Mouse (Mus musculus) right cerebral cortex, adult 2 months (tissue): ENCODE data around the gene Mb.

Experiments
- DNase-seq, 2 experiments: peaks; one replicate each; pipeline ENCODE4 v3.0.0; 2021 to 2022; ENCODE audit warnings: low spot score in 2 of 2

The Mb gene

DNA sequence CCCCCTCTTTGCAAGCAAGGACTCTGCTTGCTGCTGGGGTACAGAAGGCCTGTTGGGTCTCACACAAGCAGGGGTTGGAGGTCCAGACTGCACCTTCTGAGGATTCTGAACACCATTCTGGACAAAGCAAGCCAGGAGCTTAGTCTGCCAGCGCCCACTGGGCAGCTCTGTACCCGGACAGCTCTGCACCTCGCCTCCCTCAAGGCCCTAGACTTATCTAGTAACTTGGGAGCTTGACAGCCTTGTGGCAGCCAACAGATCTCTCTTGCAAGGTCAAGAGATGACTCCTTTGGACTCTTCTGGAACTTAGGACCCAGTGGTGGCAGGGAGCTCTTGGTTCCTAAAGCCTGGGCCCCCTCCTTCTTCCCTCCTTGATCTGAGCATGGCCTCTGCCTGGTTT lies 23.4 kb downstream of the Mb start:
- no peak for DNase-seq

DNA sequence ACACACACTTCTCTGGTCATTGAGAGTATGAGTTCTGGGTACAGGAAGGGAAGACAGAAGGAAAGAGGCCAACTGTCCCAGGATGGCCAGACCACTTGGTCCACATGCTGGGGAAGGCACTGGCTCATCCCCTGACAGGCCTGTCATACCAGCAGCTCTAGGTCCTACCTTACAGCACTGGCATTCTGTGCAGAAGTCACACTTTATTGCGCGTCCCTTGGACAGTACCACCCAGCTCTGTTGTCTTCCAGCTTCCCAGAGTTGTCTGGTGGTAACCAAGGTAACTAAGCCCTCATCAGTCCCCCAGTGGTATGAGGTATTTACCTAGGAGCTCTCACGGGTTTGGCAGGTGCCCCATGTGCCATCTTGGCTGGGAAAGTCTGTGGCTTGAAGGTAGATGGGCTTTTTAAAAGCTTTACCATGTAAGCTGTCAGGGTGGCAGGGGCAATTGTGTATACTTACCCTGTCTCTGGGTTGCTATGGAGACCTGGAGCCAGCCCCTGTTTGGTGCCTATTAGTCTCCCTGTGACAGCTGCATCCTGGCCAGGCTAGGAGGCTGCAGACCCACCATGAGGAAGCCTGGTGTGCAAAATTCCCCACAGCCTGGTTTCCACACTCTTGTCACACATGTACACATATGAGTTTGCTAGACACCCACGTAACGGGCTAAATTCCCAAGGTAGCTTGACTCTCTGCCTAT lies 24.4 kb downstream of the Mb start:
- DNase-seq = no peak

DNA sequence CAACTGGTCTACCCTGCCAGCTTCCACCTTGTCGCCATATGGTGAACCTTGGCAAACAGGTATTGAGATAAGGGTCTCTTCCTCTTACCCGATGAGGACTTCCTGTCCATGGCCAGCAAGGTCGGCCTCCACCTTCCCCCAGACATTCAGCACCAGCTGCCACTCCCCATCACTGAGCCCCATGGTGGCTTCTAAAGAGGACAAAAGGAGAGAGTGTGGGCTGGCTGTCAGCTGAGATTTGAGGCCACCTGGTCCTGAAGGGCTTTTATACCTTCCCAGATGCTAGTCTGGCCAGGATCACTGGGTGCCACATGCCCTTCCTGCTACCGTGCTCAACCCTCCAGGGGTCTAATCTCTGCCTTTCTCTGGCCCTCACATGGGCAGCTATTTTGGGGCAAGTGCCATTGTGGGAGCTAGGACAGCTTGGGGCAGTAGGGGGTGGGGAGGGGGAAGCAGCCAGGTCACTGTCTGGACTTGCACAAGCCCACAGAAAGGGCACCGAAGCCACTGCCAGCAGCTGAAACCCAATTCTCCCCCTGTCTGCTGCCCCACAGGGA lies 28.0 kb downstream of the Mb start:
- DNase-seq = no peak

DNA sequence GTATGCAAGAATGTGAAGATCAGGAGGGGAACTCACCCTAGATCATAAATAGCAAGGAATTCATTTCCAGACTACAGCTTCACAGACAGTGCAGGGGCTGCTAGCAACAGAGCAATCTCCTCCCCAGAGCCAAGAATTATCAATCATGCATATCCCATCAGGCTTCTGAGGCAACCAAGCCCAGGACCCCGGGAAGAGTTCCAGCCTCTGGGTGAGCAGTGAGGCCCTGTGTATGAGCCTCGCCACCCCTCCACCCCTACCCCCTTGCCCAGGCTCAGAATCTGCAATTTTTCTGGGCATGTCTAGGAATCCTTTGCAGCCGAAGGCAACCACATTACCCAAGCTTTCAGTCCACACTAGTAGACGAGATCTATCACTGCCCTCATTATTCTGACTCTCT lies 28.6 kb downstream of the Mb start:
- no peak for DNase-seq

DNA sequence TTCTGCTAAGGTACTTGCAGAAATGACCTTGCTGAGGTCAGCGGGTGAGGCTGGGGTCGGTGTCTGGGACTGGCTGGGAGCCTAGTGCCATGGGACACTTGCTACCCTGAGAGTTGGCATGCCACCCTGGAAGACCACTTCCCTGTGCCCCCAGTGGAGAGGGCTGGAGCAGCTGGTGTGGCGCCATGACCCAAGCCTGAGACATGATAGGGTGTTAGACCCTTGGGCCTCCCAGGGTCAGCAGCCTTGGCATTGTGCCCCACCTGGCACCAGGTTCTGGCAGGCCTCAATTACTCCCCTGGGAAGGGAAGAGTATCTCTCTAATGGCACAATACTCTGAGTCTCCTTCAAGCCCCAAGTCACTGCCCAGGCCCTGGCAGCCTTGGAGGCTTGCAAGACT lies 29.4 kb downstream of the Mb start:
- no peak for DNase-seq

DNA sequence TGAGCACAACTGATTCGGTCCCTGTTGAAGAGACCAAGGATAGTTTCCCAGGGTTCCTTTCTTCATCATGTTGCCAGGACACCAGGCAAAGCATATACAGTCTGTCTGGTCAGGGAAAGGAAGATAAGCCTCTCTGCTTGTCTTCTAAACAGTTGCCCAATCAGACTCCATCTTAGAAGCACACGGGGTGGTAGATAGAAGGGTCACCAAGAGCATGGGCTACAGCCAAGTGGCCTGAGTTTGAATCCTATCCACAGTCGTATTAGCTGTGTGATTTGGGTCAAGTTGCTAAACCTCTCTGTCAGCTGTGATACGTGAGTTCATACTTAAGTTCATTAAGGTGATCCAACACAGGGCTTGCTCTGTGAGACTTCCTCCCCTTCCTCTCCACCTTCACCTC lies 30.3 kb downstream of the Mb start:
- DNase-seq = no peak

DNA sequence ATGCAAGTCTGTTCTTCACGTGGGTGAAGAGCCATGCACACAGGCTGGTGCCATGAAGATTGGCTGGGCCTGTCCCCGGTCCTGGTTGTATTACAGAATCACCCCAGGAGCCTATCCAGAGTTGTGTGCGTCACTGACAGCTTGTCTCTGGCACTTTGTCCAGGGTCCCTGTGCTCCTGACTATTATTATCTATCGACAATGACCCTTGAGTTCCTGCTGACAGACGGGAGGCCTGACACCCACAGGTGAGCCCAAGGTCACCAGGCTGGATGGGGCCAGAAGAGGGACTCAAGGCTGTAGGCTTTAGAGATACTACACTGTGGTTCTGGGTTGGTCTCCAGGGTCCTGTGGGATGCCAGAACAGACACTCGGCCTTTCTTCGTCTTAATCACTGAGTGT lies 30.9 kb downstream of the Mb start:
- DNase-seq = no peak

DNA sequence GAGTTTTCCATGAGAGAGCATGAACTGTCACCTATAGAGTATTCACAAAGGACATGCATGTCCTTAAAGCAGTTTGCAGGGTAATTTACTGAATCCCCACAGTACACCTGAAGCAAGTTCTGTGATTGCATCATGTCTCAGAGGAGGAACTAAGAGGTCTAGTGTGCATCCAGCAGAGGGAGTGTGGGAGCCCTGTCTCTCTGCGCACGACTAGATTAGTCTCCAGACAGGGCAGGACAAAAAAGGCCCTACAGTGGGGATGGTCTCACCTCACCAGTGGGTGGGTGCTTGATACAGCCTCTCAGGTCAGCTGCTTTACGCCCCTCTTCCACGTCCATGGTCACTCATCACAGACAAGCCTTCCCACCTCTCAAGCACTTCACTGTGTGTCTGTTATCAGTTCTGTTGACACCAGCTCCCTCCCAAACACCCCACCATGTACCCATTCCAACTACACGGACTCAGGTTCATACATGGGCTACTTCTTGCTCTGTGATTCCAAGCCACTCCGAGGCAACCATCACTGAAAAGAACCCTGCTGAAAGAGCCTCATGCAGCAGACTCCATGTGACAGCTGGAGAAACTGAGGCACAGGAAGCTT lies 31.6 kb downstream of the Mb start:
- DNase-seq = peak; percentile 53

DNA sequence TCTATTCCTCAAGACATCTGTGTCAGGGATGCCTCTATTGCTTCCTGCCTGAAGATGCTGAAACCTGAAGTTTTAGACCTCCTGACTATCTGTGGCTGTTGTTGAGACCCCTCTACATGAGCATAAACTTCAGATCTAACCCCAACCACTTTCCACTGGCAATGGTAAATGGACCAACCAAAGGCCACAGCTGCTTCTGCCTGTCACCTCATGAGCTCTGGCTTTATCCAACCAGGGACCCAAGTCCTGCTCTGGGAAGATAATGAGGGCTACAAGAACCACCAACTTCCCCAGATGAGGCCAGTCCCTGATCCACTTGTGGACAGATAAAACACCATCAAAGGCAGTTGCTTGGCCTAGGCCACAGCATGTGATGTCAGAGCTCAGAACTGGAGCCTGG lies 32.6 kb downstream of the Mb start:
- DNase-seq = no peak

DNA sequence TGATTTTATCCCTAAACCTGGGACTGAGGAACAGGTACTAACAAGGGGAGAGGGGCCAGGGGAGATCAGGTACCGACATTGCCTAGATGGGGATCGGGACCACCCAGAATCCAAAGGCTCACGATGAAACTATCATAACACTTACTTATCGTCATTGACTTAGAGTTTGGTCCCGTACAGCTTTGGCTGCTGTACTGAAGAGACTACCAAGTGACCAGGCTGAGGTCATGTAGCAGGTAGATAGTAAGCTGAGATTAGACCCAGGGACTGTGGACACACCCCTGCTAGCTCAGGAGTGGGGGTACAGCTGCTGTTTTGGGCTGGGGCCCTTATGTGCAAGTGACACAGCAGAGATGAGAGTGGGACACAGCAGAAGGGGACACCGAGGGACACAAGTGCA lies 34.0 kb downstream of the Mb start:
- no peak for DNase-seq

DNA sequence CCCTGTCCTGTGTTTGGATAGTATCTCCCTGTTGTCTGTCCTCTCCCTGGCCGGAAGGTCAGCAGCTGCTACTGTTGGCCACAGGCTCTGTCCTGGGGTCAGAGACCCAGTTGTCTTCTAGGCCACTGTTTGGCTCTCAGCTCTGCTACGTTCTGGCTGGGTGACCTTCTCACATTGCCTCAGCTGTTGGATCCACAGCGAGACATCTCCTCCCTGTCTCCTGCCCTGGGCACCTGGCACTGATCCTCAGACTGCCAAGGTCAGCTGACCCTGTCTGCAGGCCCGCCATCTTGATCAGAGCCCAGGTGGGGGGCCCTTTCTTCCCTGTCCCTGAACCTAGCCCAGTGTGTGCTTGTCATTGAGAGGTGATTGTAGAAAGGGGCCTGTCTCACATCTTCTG lies 35.5 kb downstream of the Mb start:
- no peak for DNase-seq

DNA sequence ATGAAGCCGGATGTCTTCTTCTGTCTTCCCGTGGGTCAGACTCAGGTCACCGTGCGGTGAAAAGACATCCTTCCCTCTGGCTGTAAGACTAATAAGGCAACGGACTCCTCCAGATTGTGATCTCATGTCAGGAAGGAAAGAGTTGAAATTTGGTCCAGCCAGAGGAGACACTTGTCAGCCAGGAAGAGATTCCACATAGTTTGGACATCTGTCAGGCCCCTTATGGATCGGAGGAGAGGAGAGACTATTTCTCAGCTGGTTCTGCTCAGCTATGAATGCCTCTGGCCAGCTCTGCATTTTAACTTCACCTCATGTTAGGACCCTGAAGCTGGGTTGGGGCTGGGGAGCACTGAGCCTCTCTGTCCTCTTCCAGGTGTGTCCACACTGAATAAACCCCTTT lies 36.0 kb downstream of the Mb start:
- no peak for DNase-seq

DNA sequence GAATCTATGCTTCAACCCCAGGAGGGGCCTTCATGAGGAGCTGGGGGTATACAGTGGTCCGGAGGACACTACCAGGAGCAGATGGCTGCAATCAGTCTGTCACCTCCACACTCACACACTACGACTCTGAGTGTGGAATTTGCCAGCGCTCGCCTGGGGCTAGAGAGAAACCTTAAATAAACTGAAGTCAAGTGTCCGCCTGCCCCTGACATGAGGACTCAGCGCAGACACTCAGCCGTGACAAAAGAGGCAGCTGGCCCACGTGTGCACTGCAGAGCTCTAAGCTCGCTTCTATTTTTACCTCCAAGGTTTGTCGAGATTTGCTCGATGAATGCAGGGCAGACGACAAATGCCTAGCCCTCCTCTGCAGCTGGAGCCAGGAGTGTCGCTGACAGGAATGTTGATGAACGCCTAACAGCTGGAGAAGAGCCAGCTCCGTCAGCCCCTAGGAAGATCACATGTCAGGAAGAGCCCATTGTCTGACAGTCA lies 36.7 kb downstream of the Mb start:
- DNase-seq = peak; percentile 35 to 40

DNA sequence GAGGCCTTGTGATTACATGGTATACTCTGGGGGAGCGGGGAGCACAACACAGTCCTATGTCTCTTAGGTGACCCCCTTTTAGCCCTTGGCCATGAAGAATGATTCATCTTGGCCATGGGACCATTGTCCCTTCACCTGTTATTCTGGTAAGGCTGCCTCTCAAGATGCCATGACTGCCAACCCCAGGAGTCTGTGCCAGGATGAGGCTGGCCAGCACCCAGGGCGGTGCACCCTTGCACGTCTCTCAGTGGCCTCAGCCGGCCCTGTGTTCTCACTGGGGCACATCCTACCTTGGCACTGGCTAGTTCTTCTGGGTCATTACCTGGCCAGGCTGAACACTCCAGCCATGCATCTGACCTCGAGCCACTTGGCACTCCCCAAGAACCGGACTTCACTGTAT lies 41.6 kb downstream of the Mb start:
- DNase-seq = no peak

DNA sequence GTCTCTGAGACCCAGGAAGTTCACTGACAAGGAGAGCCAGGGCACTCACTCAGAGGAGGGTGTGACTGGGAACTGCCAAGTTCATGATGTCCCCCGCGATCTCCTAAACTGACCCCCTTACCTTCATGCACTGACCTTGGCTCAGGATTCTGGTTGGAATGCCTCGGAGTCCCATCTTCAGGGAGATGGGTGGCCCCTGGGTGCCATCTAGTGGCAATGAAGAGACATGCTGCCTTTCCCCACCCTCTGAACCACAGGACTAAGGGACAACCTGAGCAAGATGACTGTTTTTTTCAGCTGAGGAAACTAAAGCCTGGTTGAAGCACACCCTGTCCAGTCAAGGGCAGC lies 46.6 kb downstream of the Mb start:
- DNase-seq = peak; percentile 56 to 64

DNA sequence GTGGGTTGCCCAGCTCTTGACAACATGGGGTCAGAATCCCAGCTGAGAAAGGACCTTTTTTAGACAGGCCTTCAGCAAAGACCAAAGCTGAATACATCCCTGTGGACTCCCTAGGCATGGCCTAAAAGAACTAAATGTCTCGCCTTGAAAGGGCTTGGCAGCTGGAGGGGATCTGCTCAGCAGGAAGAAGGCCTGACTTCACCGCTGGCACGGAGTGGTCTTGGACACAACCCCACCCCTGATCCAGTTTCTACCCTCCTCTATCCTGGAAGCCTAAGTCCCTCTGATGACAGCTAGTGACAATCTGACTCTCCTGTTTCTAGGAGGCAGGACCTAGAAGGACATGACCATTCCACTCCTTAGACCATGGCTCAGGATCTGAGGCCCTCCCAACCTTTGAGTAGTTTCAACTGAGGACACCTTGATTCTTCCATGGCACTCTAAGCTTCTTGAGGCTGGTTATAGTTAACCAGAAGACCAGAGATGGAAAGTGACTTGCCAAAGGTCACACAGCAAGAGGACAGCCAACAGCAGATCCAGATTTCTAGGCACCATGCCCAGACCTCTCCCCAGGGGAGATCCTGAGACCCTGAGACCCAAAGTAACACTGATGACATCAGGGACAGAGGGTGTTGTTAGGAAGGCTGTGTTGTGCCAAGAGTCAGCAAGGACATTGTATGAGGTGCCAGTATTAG lies 47.1 kb downstream of the Mb start:
- DNase-seq = no peak

DNA sequence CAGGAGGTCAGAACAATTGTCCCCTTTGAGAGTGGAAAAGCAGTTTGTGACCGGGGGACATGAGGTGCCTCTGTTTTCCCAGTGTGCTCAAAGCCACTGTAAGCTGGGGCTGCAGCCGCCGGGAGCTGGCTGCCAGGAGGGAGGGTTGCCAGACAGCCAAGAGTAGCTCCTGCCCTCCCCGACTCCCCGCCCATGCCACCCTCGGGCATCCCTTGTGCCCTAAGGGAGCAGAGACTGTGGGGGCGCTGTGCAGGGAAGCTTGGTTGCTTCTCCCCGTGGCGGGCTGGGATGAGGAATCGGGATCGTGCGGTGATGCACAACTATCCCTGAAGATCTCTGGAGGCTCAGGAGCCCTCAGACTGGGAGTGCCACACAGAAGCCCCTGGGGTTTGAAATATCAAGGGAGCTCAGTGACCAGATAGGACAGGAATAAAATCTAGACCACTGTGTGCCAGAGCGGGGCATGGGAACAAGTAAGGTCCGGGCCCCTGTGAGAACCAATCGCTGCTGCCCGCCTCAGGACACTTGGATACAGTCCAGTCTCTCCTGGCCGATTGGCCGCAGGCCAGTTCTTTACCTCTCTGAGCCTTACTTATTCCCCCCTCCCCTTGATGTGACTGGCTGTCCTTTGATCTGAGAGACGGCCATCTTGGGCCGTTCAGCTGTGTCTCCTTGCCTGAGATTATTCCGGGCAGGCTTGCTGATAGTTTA lies 51.4 kb downstream of the Mb start:
- peak in 1 of 2 experiments; percentile 43 for DNase-seq

DNA sequence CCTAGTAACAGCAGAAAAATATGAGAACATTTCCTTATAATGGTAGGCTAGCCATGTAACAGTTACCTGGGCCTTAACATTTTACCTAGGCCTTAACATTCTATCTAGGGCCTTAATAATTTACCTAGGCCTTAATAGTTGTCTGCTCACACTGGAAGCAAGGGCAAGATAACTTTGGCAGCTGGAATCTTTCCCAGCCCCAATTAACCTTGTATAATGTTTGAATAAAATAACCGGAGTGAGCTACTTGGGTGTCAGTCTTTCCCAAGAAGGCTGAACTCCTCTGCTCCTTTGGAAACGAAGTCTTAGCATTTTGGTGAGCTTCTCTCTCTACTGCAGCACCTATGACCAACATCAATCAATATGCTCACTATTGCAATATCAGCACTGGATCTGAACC lies 52.4 kb downstream of the Mb start:
- no peak for DNase-seq

DNA sequence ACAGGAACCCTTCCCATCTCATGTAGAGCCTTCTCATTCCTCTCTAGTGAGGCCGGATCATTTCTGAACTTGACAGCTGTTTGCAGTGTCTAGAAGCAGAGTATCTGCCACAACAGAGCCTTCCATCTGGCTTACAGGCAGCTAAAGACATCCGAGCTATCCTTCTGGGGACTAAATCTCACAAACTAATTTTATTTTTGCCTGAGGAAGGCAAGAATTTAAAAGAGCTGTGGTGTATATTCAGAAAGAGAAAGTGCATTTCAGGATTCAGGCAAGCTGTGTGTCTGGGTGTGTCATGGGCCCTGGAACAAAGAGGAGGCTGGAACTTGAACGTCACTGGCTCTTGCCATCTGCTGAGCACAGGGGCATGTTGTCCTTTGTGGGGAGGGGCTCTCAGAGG lies 56.1 kb downstream of the Mb start:
- DNase-seq = peak in 1 of 2 experiments; percentile 29

DNA sequence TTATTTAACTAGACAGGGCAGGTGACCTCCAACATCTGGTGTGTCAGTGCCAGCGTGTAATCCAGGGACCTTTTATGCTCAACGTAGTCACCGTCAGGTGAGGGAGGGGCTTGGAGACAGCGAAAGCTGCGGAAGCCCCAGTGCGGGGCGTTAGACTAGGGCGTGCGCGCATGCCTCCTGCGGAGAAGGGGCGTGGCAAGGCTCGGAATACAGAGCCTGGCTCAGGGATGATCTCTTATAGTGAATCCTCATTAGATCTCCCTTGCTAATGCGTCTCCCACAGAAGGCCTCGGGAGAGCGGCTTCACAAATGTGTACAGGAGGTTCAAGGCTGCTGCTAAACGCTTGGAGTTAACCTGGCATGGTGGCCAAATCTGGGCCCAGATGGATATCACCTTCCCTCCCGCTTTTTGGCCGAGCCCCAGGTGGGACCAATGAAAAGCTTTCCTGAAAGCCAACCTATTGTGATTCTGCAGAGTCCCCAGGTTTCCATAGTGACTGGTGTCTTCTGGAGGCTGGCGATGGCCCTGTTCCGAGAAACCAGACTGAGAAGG lies 62.9 kb downstream of the Mb start:
- DNase-seq = peak; percentile 67 to 70

DNA sequence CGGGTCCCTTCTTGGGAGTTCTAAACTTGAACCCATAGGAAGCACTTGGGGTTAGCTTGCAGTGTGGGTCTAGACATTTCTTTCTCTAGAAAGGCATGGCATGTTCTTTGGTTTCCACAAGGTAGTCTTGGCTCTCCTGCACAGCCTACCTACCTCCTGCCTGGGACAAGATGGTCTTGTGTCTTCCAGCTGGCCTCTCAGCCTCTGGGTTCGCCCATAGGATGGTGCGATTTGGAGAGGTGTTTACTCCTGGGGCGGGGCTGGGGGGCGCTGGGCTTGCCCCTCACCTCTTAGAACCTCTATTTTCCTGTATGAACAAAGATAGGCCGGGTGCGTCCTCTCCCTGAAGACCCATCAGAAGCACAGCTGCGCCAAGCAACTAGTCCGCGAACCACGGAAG lies 63.3 kb downstream of the Mb start:
- DNase-seq = no peak

DNA sequence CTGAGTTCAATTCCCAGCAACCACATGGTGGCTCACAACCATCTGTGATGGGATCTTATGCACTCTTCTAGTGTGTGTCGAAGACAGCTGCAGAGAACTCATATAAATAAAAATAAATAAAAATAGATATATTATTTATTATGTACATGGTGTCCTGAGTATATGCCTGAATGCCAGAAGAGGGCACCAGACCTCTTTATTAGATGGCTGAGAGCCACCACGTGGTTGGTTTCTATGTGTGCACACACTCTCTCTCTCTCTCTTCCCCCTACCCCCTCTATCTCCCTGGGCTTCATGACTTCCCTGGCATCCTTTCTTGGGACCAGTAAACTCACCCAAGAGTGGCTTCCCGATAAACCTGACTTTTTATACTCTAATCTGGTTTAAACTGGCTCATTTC lies 67.7 kb downstream of the Mb start:
- DNase-seq = no peak
